Mouse (Mus musculus): Measurements from ENCODE around the gene Harbi1. TPM values are rescaled to one million over a fixed set of nuclear protein-coding genes. Genes with fewer than 3 reads are reported as not detected.
"Not testable (repeated sequence)": the region's sequence is repeated elsewhere in the genome, so short reads cannot be mapped to it uniquely, and the experiment has no call there.

Harbi1 gene
- polyA plus RNA-seq, 1 experiment from 2014 or later, result 21.2 TPM

DNA sequence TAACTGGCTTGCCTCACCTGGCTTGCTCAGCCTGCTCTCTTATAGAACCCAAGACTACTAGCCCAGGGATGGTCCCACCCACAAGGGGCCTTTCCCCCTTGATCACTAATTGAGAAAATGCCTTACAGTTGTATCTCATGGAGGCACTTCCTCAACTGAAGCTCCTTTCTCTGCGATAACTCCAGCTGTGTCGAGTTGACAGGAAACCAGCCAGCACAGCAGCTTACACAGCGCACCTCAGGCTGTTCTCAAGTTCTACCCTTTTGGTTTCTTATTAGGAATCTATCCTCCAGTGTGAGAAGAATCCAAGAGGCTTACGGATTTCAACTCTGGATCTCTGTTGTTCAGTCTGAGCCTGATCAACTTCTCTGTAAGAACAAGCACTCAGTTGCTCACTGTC lies 14.8 kb downstream of the Harbi1 start:
- not testable (repeated sequence) for H3K4me3 ChIP-seq (replicated peaks; ENCODE audit: low read length); H3K9ac ChIP-seq (ENCODE audit: low read length); H3K9me3 ChIP-seq (replicated peaks; ENCODE audit: control insufficient read depth, low read length); H3K27ac ChIP-seq (ENCODE audit: low read length); H3K4me2 ChIP-seq (ENCODE audit: low read depth, low read length); H3K27me3 ChIP-seq (ENCODE audit: control insufficient read depth, insufficient read depth, low read length); H3K4me1 ChIP-seq (ENCODE audit: control insufficient read depth, insufficient read depth, low read length); H3K36me3 ChIP-seq (ENCODE audit: control insufficient read depth, insufficient read depth, low read length); ATAC-seq (ENCODE audit: insufficient read depth, low FRiP score)
- WGBS, result 37% methylated on average over 4 of the region's 4 CpGs

DNA sequence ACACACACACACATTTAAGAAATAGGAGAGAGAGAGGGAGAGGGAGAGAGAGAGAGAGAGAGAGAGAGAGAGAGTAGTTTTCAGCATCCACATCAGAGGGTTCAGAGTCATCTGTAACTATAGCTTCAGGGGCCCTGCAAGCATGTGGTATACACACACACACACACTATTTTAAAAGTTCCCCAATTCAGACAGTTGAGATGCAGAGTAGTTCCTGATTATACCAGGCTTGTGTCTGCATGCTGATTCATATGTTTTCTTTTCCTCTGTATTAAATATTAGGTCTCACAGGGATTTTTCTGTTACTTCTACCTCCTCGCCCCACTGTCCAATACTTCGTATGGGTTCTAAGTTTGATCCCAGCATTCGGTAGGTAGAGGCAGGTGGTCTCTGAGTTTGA lies 16.4 kb downstream of the Harbi1 start:
- no peak overlapping the region for H3K9ac ChIP-seq (ENCODE audit: low read length)
- no peaks in the 10 kb centered on the region for H3K4me1 ChIP-seq (ENCODE audit: control insufficient read depth, insufficient read depth, low read length)
- no peak overlapping the region for H3K4me2 ChIP-seq (ENCODE audit: low read depth, low read length)
- H3K27me3 ChIP-seq (ENCODE audit: control insufficient read depth, insufficient read depth, low read length), result no peaks in the 10 kb centered on the region
- no peak overlapping the region for H3K27ac ChIP-seq (ENCODE audit: low read length)
- 83% methylated on average over 3 of the region's 3 CpGs for WGBS
- no peak for ATAC-seq (ENCODE audit: insufficient read depth, low FRiP score)
- H3K36me3 ChIP-seq (ENCODE audit: control insufficient read depth, insufficient read depth, low read length), result no peaks in the 10 kb centered on the region
- no peak overlapping the region for H3K4me3 ChIP-seq (replicated peaks; ENCODE audit: low read length)
- no peaks in the 10 kb centered on the region for H3K9me3 ChIP-seq (replicated peaks; ENCODE audit: control insufficient read depth, low read length)

DNA sequence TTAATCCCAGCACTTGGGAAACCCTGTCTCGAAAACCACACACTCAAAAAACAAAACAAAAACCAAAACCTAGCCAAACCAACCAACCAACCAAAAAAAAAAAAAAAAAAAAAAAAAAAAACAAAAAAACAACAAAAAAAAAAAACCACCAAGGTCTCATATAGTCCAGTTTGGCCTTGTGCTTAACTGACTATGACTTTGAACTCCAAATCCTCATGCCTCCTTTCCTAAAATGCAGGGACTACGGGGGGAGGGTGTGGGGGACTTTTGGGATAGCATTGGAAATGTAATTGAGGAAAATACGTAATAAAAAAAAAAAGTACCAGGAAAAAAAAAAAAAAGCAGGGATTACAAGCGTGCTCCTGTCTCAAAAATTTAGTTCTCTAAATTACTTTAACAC lies 18.9 kb downstream of the Harbi1 start:
- 14% methylated on average over 4 of the region's 4 CpGs for WGBS
- peak overlapping the region; percentile 48 for H3K4me2 ChIP-seq (ENCODE audit: low read depth, low read length)
- peak overlapping the region; percentile 78 for H3K4me3 ChIP-seq (replicated peaks; ENCODE audit: low read length)
- H3K27me3 ChIP-seq (ENCODE audit: control insufficient read depth, insufficient read depth, low read length), result no peaks in the 10 kb centered on the region
- H3K36me3 ChIP-seq (ENCODE audit: control insufficient read depth, insufficient read depth, low read length), result no peaks in the 10 kb centered on the region
- ATAC-seq (ENCODE audit: insufficient read depth, low FRiP score), result no peak; the same call in 1 of the 2 replicates
- H3K4me1 ChIP-seq (ENCODE audit: control insufficient read depth, insufficient read depth, low read length), result no peaks in the 10 kb centered on the region
- no peak overlapping the region for H3K27ac ChIP-seq (ENCODE audit: low read length)
- no peaks in the 10 kb centered on the region for H3K9me3 ChIP-seq (replicated peaks; ENCODE audit: control insufficient read depth, low read length)
- H3K9ac ChIP-seq (ENCODE audit: low read length), result peak overlapping the region; percentile 91

DNA sequence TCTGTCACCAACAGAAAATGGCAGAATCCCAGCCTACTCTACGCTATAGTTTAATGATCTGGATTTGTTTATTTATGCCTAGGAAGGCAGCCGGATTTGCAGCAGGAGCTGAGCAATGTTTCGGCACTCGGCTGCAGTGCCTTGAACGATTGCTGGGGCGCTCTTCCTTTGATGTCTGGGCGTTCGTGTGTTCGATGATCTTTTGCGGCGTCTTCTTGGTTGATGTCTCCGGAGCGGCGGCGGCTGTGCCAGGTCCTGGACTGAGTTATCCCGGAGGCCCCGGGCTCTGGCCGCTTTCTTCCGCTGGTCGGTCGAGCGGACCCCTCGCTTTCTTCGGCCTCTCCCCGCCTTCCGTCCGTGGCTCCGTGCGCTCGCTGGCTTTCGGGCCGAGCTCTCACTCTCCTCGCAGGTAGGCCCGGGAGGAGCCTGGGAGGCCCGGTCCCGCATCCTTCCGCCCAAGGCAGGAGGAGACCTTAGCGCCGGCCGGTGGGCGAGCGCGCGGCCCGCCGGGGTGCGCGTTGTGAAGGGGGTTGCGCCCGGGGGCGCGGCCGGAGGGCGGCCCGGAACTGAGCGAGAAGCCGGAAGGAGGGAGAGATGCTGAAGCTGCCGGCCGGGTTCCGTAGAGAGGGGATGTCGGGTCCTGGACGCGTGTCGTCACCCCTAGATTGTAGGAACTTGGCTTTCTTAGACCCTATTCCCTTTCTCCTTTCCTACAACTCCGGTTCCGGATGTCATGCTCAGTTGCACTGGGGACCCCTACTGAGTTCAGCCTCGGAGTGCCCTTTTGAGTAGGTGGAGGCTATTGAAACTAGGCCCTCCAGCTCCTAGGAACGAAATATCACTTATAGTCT lies 19.5 kb downstream of the Harbi1 start, which contains the start of gene Ambra1:
Gene Ambra1, plus strand, starts transcription at position 164 of the 851 bp plus-strand sequence.
- Histone ChIP-seq H3K27ac (ENCODE audit: low read length) (peak within 1 kb of the TSS; percentile 89), H3K4me3 (replicated peaks; ENCODE audit: low read length) (peak within 1 kb of the TSS; percentile 78), H3K4me2 (ENCODE audit: low read depth, low read length) (peak within 1 kb of the TSS; percentile 73), H3K36me3 (ENCODE audit: control insufficient read depth, insufficient read depth, low read length) (no peaks in the 10 kb centered on the region), H3K4me1 (ENCODE audit: control insufficient read depth, insufficient read depth, low read length) (no peaks in the 10 kb centered on the region), H3K27me3 (ENCODE audit: control insufficient read depth, insufficient read depth, low read length) (no peaks in the 10 kb centered on the region), H3K9me3 (replicated peaks; ENCODE audit: control insufficient read depth, low read length) (no peaks in the 10 kb centered on the region), H3K9ac (ENCODE audit: low read length) (peak within 1 kb of the TSS; percentile 91)
- under 1% methylated on average over 68 of the region's 68 CpGs for WGBS
- peak; percentile 86 for ATAC-seq (ENCODE audit: insufficient read depth, low FRiP score)

DNA sequence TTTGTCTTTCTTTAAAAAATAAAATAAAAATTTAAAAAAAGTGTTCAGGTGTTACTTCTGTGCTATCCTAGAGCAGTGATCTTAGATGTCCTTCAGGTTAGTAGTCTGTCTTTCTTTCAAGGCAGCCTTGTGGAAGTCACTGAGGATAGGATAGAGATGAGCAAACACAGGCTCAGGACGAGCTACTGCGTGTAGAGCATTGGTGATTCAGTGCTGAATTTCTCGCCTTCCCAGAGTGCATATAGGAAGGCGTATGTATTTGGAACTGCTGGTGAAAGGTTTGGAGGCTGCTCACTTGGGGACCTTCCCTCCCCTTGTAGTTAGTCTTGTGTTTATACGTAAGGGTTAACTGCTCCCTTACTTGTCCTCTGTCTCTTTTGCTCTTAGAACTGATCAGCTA lies 24.6 kb downstream of the Harbi1 start:
- Histone ChIP-seq H3K27ac (ENCODE audit: low read length) (no peak overlapping the region), H3K36me3 (ENCODE audit: control insufficient read depth, insufficient read depth, low read length) (no peaks in the 10 kb centered on the region), H3K4me1 (ENCODE audit: control insufficient read depth, insufficient read depth, low read length) (no peaks in the 10 kb centered on the region), H3K4me3 (replicated peaks; ENCODE audit: low read length) (no peak overlapping the region), H3K9me3 (replicated peaks; ENCODE audit: control insufficient read depth, low read length) (no peaks in the 10 kb centered on the region), H3K4me2 (ENCODE audit: low read depth, low read length) (no peak overlapping the region), H3K27me3 (ENCODE audit: control insufficient read depth, insufficient read depth, low read length) (no peaks in the 10 kb centered on the region), H3K9ac (ENCODE audit: low read length) (no peak overlapping the region)
- ATAC-seq (ENCODE audit: insufficient read depth, low FRiP score), result no peak
- 86% methylated on average over 5 of the region's 5 CpGs for WGBS

DNA sequence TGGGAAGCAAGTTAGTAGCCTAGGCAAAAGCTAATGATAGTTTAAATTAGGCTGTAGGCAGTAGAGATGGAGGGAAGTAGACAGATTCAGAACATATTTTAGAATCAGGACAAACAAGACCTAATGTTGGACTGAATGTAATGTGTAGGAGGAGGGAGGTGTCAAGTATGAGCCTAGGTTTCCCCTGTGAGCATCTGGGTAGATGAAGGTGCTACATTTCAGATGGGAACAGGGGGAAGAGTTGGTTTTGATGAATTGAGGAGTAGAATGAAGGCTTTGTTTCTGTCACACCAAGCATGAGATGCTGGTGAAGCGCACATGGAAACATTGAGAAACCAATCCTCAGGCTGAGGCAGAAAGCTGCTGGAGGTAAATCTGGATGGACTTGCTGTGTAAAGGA lies 28.9 kb downstream of the Harbi1 start:
- 100% methylated on average over 1 of the region's 1 CpGs for WGBS
- Histone ChIP-seq H3K36me3 (ENCODE audit: control insufficient read depth, insufficient read depth, low read length) (no peaks in the 10 kb centered on the region), H3K4me3 (replicated peaks; ENCODE audit: low read length) (no peak overlapping the region), H3K4me2 (ENCODE audit: low read depth, low read length) (no peak overlapping the region), H3K9me3 (replicated peaks; ENCODE audit: control insufficient read depth, low read length) (no peaks in the 10 kb centered on the region), H3K27me3 (ENCODE audit: control insufficient read depth, insufficient read depth, low read length) (no peaks in the 10 kb centered on the region), H3K4me1 (ENCODE audit: control insufficient read depth, insufficient read depth, low read length) (no peaks in the 10 kb centered on the region), H3K27ac (ENCODE audit: low read length) (no peak overlapping the region), H3K9ac (ENCODE audit: low read length) (no peak overlapping the region)
- no peak for ATAC-seq (ENCODE audit: insufficient read depth, low FRiP score)

DNA sequence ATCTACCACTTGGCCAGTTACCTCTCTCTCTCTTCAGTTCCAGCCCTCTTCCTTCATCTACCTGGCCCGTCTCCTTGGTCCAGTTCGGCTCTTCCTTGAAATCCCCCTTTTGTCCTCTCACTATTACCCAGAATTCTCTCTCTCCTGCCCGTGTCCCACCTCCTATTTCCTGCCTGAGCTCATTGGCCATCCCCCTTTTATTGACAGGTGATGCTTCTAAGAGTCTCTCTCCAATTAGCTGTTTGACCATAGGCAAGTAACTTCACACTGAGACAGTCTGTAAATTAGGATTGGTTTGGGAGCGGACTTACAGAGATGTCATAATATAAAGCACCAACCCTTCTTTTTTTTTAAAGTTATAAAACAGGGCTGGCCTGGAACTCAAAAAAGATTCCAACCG lies 34.0 kb downstream of the Harbi1 start:
- Histone ChIP-seq H3K4me2 (ENCODE audit: low read depth, low read length) (no peak overlapping the region), H3K27ac (ENCODE audit: low read length) (no peak overlapping the region), H3K4me3 (replicated peaks; ENCODE audit: low read length) (no peak overlapping the region), H3K27me3 (ENCODE audit: control insufficient read depth, insufficient read depth, low read length) (no peaks in the 10 kb centered on the region), H3K9me3 (replicated peaks; ENCODE audit: control insufficient read depth, low read length) (no peaks in the 10 kb centered on the region), H3K4me1 (ENCODE audit: control insufficient read depth, insufficient read depth, low read length) (no peaks in the 10 kb centered on the region), H3K36me3 (ENCODE audit: control insufficient read depth, insufficient read depth, low read length) (no peaks in the 10 kb centered on the region), H3K9ac (ENCODE audit: low read length) (no peak overlapping the region)
- ATAC-seq (ENCODE audit: insufficient read depth, low FRiP score), result no peak
- WGBS, result 88% methylated on average over 5 of the region's 5 CpGs

DNA sequence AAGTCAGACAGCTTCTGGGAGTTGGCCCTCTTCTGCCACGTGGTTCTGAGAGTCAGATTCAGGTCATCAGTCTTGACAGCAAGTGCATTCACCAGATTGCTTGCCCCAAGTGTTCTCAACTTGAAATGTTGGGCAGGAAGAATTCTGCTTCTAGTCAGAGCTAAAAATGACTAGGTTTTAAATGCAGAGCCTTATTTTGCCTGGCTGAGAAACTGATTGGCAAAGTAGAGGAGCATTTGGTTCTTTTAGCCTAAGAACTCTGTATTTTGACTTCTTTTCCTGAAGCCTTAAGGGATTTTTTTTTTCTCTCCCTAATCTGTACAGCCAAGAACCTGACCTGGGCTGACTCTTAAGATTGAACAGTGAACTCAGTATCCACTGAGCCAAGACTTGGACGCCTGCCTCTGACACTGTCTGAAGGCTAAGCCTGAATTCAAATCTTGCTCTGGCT lies 39.2 kb downstream of the Harbi1 start:
- Histone ChIP-seq H3K9ac (ENCODE audit: low read length) (no peak overlapping the region), H3K36me3 (ENCODE audit: control insufficient read depth, insufficient read depth, low read length) (no peaks in the 10 kb centered on the region), H3K4me2 (ENCODE audit: low read depth, low read length) (no peak overlapping the region), H3K27ac (ENCODE audit: low read length) (no peak overlapping the region), H3K4me3 (replicated peaks; ENCODE audit: low read length) (no peak overlapping the region), H3K4me1 (ENCODE audit: control insufficient read depth, insufficient read depth, low read length) (peaks cover 6% of the 10 kb centered on the region), H3K9me3 (replicated peaks; ENCODE audit: control insufficient read depth, low read length) (no peaks in the 10 kb centered on the region), H3K27me3 (ENCODE audit: control insufficient read depth, insufficient read depth, low read length) (no peaks in the 10 kb centered on the region)
- no peak for ATAC-seq (ENCODE audit: insufficient read depth, low FRiP score)
- 43% methylated on average over 2 of the region's 2 CpGs for WGBS
